Mouse (Mus musculus) ovary, adult 10 weeks (tissue): ENCODE measurements around the gene Fam206a. TPM values are rescaled to one million over a fixed set of nuclear protein-coding genes. Genes with fewer than 3 reads are reported as not detected.

Experiments used
- polyA plus RNA-seq: library from polyadenylated mRNA; stranded (reverse); fragments of 350-450 nt; fragmentation: Illumina TruSeq; extraction: RNeasy Lipid Tissue Mini Kit (QIAGEN cat#74804); gene quantifications from one replicate; pipeline ENCODE4 v1.2.3, GENCODE M21; 2014

Gene Fam206a
- polyA plus RNA-seq: 29.6 TPM

DNA sequence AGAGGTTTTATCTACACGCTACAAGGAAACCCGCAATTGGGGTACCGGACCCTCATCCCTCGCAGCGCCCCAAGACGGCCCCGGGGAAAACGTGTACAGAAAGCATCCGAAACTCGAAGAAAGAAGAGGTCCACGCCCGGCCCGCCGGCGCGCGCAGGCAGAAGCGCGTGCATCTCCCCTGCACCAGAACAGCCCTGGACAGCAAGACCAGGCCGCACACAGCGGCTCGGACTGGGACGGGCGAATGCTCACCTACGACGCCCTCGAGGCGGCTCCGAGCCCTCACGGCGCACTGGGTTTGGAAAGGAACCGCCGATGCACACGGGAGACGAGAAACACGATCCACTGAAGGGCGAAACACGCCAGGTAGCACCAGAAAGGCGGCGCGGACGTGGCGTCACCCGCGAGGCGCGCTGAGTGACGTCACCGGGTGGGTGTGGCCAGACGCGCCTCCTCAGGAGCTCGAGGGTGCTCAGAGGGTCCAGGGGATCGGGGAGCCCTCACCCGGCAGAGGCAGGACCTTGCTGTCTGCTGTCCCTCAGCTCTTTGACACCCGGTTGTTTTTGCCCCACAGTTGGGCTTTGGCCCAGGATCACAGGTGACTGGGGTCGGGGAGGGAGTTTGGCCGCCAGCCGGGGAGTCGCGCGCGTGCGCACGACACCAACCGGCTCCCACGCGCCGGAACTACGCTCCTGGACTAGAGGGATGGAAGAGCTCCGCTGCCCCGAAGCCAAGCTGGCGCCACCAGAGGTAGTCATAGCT, at the start of gene Fam206a, which contains the start of gene Elp1:
Gene Fam206a, plus strand, starts transcription at position 439 of the 762 bp plus-strand sequence.
Gene Elp1, minus strand, starts transcription at position 425 of the 762 bp plus-strand sequence.

Other genes starting within 250 kb of the Fam206a start
- gene Gm26657, start 62.3 kb upstream of the Fam206a start, polyA plus RNA-seq: not detected
- gene Actl7b, start 60.9 kb upstream of the Fam206a start, polyA plus RNA-seq: not detected
- gene Actl7a, start 58.9 kb upstream of the Fam206a start, polyA plus RNA-seq: not detected
- 61.5 TPM for gene Elp1, start within 50 bp of the Fam206a start, polyA plus RNA-seq
- 48.9 TPM for gene Ctnnal1, start 62.8 kb downstream of the Fam206a start, polyA plus RNA-seq
- 64.5 TPM for gene Tmem245, start 145.1 kb downstream of the Fam206a start, polyA plus RNA-seq
- gene Frrs1l, start 188.0 kb downstream of the Fam206a start, polyA plus RNA-seq: 0.37 TPM